Mouse (Mus musculus) midbrain, embryonic 15.5 days (tissue): ENCODE measurements at regions not wholly inside any gene's neighbourhood (a gene's known extent, or its start where the extent isn't known, plus 50 kb on each side); places are given as distances from the start of the nearest gene placed in this dataset.

Source experiments
- ATAC-seq: fragments of 200-750 bp; cut with Nextera tagmentation; replicated peaks from 2 replicates; pipeline ENCODE4 v1.8.0; 2017; ENCODE audit warnings: moderate TSS enrichment
- H3K27ac ChIP-seq: fragments of 300-500 bp; sonication (generic); 2 replicates; pipeline ENCODE4 v1.5.1; 2015; ENCODE audit warnings: mild to moderate bottlenecking, inconsistent platforms
- H3K27me3 ChIP-seq: fragments of 300-500 bp; sonication (generic); replicated peaks from 2 replicates; pipeline ENCODE4 v1.6.1; 2015; ENCODE audit warnings: inconsistent platforms
- H3K36me3 ChIP-seq: fragments of 300-500 bp; sonication (generic); replicated peaks from 2 replicates; pipeline ENCODE4 v1.6.1; 2015; ENCODE audit warnings: inconsistent platforms
- H3K4me1 ChIP-seq: fragments of 300-500 bp; sonication (generic); 2 replicates; pipeline ENCODE4 v1.6.1; 2015; ENCODE audit warnings: inconsistent platforms
- H3K4me2 ChIP-seq: fragments of 300-500 bp; sonication (generic); 2 replicates; pipeline ENCODE4 v1.6.1; 2015; ENCODE audit warnings: inconsistent platforms, mild to moderate bottlenecking, moderate library complexity
- H3K4me3 ChIP-seq: fragments of 300-500 bp; sonication (generic); 2 replicates; pipeline ENCODE4 v1.5.1; 2015; ENCODE audit warnings: mild to moderate bottlenecking, inconsistent platforms
- H3K9ac ChIP-seq: fragments of 300-500 bp; sonication (generic); 2 replicates; pipeline ENCODE4 v1.6.1; 2015; ENCODE audit warnings: mild to moderate bottlenecking, inconsistent platforms
- H3K9me3 ChIP-seq: fragments of 300-500 bp; sonication (generic); 2 replicates; pipeline ENCODE4 v1.6.1; 2016; ENCODE audit warnings: inconsistent platforms
- WGBS: fragments of 180-500 bp; shearing (Covaris S2); methylation state at CpG from one replicate; pipeline ENCODE4 v1.1.7; 2015; ENCODE audit warnings: mixed read lengths; 5-methylcytosine and 5-hydroxymethylcytosine counted together

DNA sequence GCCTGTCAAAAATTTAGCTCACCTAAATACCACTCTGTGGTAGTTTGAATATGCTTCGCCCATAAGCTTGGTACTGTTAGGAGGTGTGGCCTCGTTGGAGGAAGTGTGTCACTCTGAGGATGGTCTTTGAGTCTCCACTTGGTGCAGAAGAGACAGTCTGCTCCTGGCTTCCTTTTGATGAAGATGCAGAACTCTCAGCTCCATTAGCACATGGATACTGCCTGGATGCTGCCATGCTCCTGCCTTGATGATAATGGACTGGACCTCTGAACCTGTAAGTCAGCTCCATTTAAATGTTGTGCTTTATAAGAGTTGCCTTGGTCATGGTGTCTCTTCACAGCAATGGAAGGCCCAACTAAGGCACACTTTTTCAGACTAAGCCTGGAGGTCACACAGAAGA is 56.9 kb upstream of the Pik3r1 start:
- Histone ChIP-seq H3K4me3 (no peak overlapping the region), H3K27ac (no peak overlapping the region), H3K9me3 (no peaks in the 10 kb centered on the region), H3K4me2 (no peak overlapping the region), H3K9ac (no peak overlapping the region), H3K36me3 (no peaks in the 10 kb centered on the region), H3K4me1 (no peaks in the 10 kb centered on the region), H3K27me3 (no peaks in the 10 kb centered on the region)
- WGBS, result 94% methylated on average over 2 of the region's 2 CpGs
- ATAC-seq, result no peak

DNA sequence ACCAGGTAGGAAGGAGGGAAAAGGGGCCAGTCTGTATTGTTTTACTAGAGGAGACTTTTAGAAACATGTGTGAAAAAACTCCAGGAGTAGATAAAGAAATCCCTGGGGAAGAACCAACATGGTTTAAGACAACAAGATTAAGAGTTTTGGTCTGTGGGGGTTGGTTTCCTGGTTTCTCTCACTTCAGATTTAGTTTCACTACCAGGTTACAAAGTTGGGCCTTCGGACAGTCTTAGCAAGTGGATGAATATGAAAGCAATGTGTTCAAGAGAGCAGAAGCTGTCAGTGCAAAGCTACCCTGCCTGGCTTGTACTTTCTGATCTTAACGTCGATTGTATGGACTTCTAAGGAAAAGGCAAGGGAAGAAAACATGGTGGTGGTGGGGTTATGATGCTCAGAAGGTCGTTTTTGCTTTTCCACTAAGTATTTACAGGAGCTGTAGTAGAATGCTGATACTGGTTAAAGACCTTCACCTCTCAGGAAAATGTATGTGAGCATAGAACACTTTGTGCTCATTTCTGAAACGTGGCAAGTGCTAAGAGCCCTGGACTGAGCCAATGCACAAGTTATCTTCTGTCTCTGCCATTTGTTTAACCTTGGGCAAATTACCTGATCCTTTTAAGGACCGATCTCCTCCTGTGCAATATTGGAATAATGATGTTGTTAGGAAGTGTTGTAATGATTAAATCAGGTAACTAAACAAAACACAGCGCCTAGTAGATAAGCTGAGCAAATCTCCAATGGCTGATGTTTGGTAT is 64.0 kb upstream of the Pik3r1 start:
- Histone ChIP-seq H3K9ac (no peak overlapping the region), H3K4me1 (no peaks in the 10 kb centered on the region), H3K27ac (no peak overlapping the region), H3K4me2 (no peak overlapping the region), H3K9me3 (no peaks in the 10 kb centered on the region), H3K36me3 (no peaks in the 10 kb centered on the region), H3K4me3 (no peak overlapping the region), H3K27me3 (no peaks in the 10 kb centered on the region)
- 86% methylated on average over 7 of the region's 7 CpGs for WGBS
- no peak for ATAC-seq

DNA sequence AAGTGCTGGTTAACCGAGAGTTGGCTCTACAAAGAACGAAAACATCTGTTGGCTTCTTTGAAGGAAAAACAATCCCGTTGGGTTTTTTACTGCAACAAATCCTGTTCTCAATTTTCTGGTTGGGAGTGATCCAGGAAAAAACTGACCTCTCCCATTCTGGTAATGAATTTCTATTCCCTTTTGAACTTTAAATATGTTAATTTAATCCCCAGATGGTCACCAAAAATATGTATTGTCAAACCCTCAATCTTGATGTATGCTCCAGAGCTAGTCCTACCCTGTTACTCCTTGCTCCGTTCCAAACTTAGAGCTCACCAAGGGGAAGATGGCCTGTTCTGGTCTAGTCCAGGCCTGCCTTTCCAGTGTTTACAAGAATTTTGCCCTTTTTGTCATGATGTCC is 66.5 kb upstream of the Pik3r1 start:
- ATAC-seq, result no peak
- WGBS, result 82% methylated on average over 4 of the region's 4 CpGs
- Histone ChIP-seq H3K36me3 (no peaks in the 10 kb centered on the region), H3K4me3 (no peak overlapping the region), H3K27me3 (no peaks in the 10 kb centered on the region), H3K27ac (no peak overlapping the region), H3K4me2 (no peak overlapping the region), H3K4me1 (no peaks in the 10 kb centered on the region), H3K9ac (no peak overlapping the region), H3K9me3 (no peaks in the 10 kb centered on the region)

DNA sequence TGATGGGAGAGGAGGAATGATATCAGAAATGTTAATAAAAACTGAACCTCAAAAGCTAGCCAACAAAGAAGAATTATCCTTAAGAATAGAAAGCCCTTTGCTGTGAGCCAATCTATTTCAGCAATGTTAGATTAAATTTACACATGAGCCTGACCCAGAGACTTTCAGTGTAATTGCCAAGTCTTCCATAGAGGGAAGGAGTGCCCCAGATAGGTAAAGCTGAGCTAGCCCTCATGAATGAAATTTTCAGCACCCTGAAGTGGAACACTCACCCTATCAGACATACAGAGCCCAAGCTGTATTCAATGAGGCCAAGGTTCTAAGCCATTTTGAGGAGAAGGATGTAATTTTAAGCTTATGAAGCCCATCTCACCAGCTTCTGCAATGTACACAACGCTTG is 69.0 kb upstream of the Pik3r1 start:
- ATAC-seq, result no peak
- no peaks in the 10 kb centered on the region for H3K9me3 ChIP-seq
- H3K9ac ChIP-seq, result no peak overlapping the region
- H3K4me2 ChIP-seq, result no peak overlapping the region
- 85% methylated on average over 1 of the region's 1 CpGs for WGBS
- H3K36me3 ChIP-seq, result no peaks in the 10 kb centered on the region
- no peaks in the 10 kb centered on the region for H3K27me3 ChIP-seq
- H3K4me1 ChIP-seq, result no peaks in the 10 kb centered on the region
- no peak overlapping the region for H3K4me3 ChIP-seq
- no peak overlapping the region for H3K27ac ChIP-seq

DNA sequence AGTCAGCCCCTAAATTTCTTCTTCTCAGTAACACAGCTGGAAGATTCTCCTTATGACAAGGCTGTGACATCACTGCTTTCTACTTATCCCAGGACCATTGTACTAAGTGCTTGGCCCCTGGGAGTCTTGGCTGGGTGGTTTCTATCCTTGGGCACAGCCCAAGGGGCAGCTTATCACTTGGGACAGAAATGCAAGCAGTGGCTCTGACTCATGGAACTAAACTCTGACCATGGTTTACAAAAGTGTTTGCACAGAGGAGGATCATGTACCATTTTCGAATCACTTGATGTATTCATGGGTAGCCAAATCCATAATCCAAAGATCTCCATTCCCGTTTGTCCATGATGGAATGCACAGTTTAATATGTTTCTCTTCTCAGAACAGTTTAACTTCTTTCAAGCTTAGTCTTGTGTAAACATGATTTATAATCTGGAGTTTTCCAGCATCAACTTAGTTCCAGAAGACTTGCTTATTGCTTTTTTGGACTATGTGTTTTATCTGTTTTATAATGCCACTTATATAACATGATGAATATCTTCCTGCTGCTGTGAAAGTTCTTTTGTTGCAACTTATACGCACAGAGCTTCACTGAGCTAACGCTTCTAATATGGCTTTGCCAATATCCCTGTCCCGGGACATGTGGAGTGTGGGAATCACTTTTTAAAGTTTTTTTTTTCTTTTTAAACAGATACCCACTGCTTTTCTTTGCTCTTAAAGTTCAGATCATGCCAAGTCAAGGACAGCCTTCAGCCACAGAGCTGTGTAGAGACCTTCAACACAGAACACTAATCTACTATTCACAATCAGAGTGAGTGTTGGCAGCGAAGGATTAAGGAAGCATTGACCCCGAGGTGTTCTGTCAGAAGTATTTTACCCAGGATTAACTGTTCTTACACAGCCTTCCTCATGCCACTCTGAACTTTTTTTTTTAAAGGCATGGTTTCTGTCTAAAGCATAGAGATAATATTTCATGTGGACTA is 76.7 kb upstream of the Pik3r1 start:
- no peak overlapping the region for H3K4me2 ChIP-seq
- no peaks in the 10 kb centered on the region for H3K9me3 ChIP-seq
- H3K36me3 ChIP-seq, result no peaks in the 10 kb centered on the region
- ATAC-seq, result no peak
- no peaks in the 10 kb centered on the region for H3K27me3 ChIP-seq
- WGBS, result 69% methylated on average over 7 of the region's 7 CpGs
- H3K27ac ChIP-seq, result no peak overlapping the region
- H3K4me3 ChIP-seq, result no peak overlapping the region
- no peaks in the 10 kb centered on the region for H3K4me1 ChIP-seq
- no peak overlapping the region for H3K9ac ChIP-seq

DNA sequence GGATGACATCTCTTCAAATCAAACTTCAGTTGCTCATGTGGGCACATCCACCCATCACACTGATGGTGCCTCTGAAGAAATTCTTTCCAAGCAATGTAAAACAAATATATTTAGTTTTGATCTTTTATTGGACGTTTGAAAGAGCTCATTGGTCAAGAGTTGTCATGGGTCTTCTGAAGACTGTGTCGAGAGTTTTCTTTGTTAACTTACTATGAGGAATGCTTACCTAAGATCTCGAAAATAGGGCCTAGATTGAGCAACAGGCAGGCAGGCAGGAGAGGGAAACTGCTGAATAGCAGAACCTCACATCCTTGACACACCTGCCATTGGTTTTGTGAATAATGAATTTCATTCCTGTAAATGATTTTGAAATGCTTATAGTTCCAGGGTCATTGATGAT is 78.0 kb upstream of the Pik3r1 start:
- Histone ChIP-seq H3K4me3 (no peak overlapping the region), H3K4me2 (no peak overlapping the region), H3K9me3 (no peaks in the 10 kb centered on the region), H3K27me3 (no peaks in the 10 kb centered on the region), H3K27ac (no peak overlapping the region), H3K4me1 (no peaks in the 10 kb centered on the region), H3K9ac (no peak overlapping the region), H3K36me3 (no peaks in the 10 kb centered on the region)
- WGBS, result 80% methylated on average over 3 of the region's 3 CpGs
- ATAC-seq, result no peak

DNA sequence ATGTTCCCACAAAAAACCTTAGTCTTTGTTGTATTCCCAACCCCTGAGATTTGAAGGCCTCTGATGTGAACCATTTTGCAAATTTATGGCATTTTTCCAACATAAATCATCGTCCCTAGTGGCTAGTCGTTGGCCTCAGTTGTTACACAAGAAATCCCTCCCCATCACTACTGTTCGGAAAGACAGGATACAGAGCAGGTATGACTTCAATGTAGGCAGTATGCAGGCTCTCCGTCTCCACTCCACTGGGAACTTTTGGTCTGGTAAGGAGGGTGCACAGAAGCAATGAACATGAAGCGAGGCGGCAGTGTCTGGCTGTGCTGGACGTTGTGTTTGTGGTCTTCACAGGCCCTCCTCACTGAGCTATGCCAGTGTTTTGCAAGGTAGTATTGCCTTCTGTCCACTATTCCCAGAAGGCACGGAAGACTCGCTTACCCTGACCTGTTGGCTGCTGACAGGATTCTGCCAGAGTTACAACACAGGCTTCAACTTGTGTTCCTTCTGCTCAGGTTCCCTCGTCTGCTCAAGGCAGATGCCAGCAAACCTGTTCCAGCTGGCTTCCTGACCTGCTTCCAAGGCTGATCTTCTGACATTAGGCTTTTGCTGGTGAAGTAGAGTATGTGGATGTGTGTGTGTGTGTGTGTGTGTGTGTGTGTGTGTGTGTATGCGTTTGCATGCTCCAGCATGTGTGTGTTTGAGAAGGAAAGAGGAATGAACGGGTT is 80.0 kb upstream of the Pik3r1 start:
- no peak for ATAC-seq
- Histone ChIP-seq H3K27me3 (no peaks in the 10 kb centered on the region), H3K4me3 (no peak overlapping the region), H3K9me3 (no peaks in the 10 kb centered on the region), H3K9ac (no peak overlapping the region), H3K27ac (no peak overlapping the region), H3K4me1 (no peaks in the 10 kb centered on the region), H3K4me2 (no peak overlapping the region), H3K36me3 (no peaks in the 10 kb centered on the region)
- WGBS, result 85% methylated on average over 12 of the region's 12 CpGs

DNA sequence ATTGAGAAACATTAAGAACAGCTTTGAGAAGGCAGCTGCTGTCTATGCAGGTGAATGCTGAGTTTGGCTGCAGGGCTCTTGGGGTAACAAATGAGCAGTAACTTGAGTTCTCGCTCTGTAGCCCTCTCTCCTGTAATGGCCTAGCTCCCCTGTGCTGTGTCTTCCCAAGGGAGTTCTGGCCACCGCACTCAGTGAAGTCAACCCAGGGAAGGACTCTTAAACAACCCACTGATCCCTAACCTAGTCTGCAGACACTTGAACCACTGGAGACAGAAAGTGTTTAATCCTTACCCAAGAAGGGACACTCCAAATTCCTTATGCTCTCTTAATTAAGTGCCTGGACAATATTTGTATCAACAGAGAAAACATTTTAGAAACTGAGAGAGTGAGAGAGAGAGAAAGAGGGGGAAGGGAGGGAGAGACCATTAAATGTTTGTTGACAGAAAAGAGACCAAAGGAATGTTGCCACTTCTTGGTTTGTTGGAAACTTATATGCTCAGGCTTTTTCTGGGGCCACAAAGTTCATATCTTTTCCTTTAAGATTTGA is 80.7 kb upstream of the Pik3r1 start:
- no peak for ATAC-seq
- Histone ChIP-seq H3K9me3 (no peaks in the 10 kb centered on the region), H3K27ac (no peak overlapping the region), H3K4me2 (no peak overlapping the region), H3K27me3 (no peaks in the 10 kb centered on the region), H3K4me1 (no peaks in the 10 kb centered on the region), H3K4me3 (no peak overlapping the region), H3K9ac (no peak overlapping the region), H3K36me3 (no peaks in the 10 kb centered on the region)
- 84% methylated on average over 2 of the region's 2 CpGs for WGBS

DNA sequence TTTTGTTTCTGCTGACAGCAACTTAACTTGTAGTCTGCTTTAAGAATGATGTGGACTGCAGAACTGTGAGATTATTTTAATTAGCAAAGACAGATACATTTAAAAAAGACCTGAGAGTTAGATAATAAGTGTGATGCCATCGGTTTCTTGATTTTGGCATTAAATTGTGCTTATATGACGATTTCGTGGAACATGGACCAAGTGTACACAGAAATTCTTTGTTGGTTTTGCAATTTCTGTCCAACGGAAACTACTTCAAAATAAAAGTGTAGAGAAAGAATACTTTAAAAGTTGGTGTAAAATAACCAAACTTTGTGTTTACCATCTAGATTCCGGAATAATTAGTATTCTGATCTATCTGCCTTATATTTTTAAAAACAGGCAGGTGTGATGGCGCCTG is 81.4 kb upstream of the Pik3r1 start:
- Histone ChIP-seq H3K27me3 (no peaks in the 10 kb centered on the region), H3K4me1 (no peaks in the 10 kb centered on the region), H3K4me3 (no peak overlapping the region), H3K4me2 (no peak overlapping the region), H3K27ac (no peak overlapping the region), H3K9me3 (no peaks in the 10 kb centered on the region), H3K9ac (no peak overlapping the region), H3K36me3 (no peaks in the 10 kb centered on the region)
- ATAC-seq, result no peak
- WGBS, result 95% methylated on average over 6 of the region's 6 CpGs

DNA sequence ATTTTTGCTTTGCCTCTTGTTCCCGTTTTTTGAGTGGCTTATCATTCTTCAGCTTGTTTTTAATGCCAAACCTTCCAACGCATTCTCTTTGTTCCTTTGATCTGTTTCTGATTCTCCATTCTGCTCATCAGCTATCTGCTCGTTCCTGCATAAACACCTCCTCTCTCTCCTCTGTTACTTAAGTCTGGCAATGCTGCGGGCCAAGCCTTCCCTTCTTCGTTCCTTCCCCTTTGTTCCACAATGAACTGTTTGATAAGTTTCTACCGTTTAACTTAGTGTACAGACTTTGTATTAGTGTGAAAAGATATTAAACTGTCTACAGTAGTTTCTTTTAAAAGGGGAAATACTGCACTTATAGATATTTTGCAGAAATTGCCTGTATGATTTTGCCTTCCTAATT is 83.3 kb upstream of the Pik3r1 start:
- Histone ChIP-seq H3K36me3 (no peaks in the 10 kb centered on the region), H3K4me2 (no peak overlapping the region), H3K9me3 (no peaks in the 10 kb centered on the region), H3K27me3 (no peaks in the 10 kb centered on the region), H3K4me1 (no peaks in the 10 kb centered on the region), H3K4me3 (no peak overlapping the region), H3K27ac (no peak overlapping the region), H3K9ac (no peak overlapping the region)
- WGBS, result 59% methylated on average over 6 of the region's 6 CpGs
- ATAC-seq, result no peak

DNA sequence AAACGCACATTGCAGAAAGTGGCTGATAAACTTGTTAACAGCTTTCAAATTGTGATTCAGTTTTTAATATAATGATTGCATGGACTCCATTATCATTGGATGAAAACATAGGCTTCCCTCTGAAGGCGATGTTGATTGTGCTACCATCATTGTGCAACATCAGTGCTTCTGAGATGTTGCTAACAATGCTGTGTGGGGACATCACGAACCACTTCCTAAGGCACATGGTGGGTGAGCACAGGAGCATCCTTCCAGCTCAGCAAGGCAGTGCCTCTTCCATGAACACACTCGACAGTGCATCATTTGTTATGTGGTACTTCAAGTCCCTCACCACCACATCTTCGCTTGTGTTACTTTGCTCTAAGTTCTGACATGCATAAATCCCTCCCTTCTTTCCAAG is 84.9 kb upstream of the Pik3r1 start:
- Histone ChIP-seq H3K27ac (no peak overlapping the region), H3K4me1 (no peaks in the 10 kb centered on the region), H3K9me3 (no peaks in the 10 kb centered on the region), H3K36me3 (no peaks in the 10 kb centered on the region), H3K27me3 (no peaks in the 10 kb centered on the region), H3K9ac (no peak overlapping the region), H3K4me3 (no peak overlapping the region), H3K4me2 (no peak overlapping the region)
- WGBS, result 91% methylated on average over 5 of the region's 5 CpGs
- ATAC-seq, result no peak

DNA sequence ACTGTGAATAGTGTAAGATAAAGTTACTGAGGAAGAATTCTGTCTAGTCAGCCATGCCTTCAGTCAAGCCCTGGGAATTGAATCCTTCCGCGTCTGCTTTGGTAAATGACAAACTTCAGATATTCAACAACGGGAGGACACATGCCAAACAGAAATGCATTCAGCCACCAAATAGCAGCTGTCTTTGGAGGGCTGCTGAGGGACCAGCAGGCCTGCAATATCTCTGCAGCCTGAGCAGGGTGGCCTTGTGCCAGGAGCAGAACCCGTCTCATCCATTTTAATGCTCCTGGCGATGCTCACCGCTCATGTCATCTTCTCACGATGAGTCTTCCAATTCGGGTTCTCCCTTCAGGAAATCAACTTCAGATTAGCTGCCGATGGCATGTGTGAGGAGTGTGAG is 87.1 kb upstream of the Pik3r1 start:
- WGBS, result 78% methylated on average over 9 of the region's 9 CpGs
- H3K4me2 ChIP-seq, result no peak overlapping the region
- no peaks in the 10 kb centered on the region for H3K9me3 ChIP-seq
- no peaks in the 10 kb centered on the region for H3K4me1 ChIP-seq
- no peak overlapping the region for H3K27ac ChIP-seq
- no peak for ATAC-seq
- no peak overlapping the region for H3K9ac ChIP-seq
- H3K36me3 ChIP-seq, result no peaks in the 10 kb centered on the region
- no peak overlapping the region for H3K4me3 ChIP-seq
- no peaks in the 10 kb centered on the region for H3K27me3 ChIP-seq
